Comparison of ENCODE assay signal across 10 mouse cellular contexts in genomic region chrX:141175353-141175752, GRCm38 (mm10).
DNase-seq lines count a peak whose midpoint lies in the region; ATAC-seq and TF ChIP-seq lines count a peak whose summit lies in the region.
"Had no signal": no experiment of that assay in that cellular context is flagged by ENCODE, and none has a peak within 500 bp of the region (broad histone marks: within the 10 kb centered on the region; RNA-seq: fewer than 3 reads in every experiment).

No protein-coding gene starts in this region.

- TF ChIP-seq CTCF in E14TG2a.4 (conservative IDR thresholded peaks at IDR 0.05; ENCODE audit: low read length): peak; percentile 34

- H3K36me3 ChIP-seq in kidney, embryonic 14.5 days (ENCODE audit: control insufficient read depth, insufficient read depth, low read length): no peaks in the 10 kb centered on the region
- no peaks in the 10 kb centered on the region for H3K36me3 ChIP-seq in E14TG2a.4 (ENCODE audit: insufficient read depth, low read length)
- H3K36me3 ChIP-seq: limb, embryonic 15.5 days; stomach, embryonic 15.5 days had no signal

- H3K9me3 ChIP-seq in kidney, embryonic 14.5 days (ENCODE audit: control insufficient read depth, low read length): no peaks in the 10 kb centered on the region
- H3K9me3 ChIP-seq in E14TG2a.4 (ENCODE audit: low read length): no peaks in the 10 kb centered on the region
- H3K9me3 ChIP-seq: limb, embryonic 15.5 days; stomach, embryonic 15.5 days had no signal

- WGBS in kidney, embryonic 14.5 days: 42% methylated on average over 7 of the region's 7 CpGs

- H3K4me2 ChIP-seq in kidney, embryonic 14.5 days (replicated peaks; ENCODE audit: low read depth, low read length): no peak overlapping the region
- H3K4me2 ChIP-seq: limb, embryonic 15.5 days; stomach, embryonic 15.5 days had no signal

- H3K4me1 ChIP-seq in kidney, embryonic 14.5 days (ENCODE audit: control insufficient read depth, insufficient read depth, low read length): no peaks in the 10 kb centered on the region
- no peaks in the 10 kb centered on the region for H3K4me1 ChIP-seq in E14TG2a.4 (replicated peaks; ENCODE audit: low read depth, low read length)
- H3K4me1 ChIP-seq: limb, embryonic 15.5 days; stomach, embryonic 15.5 days had no signal

- peak; percentile 30 for DNase-seq in kidney, adult 18-20 months
- peak; percentile 16 for DNase-seq in Muller cell, postnatal 12 days (ENCODE audit: inconsistent ontology term)
- DNase-seq in frontal cortex, postnatal 36 days (ENCODE audit: low spot score in 2 of 2): peak; percentile 25 to 51
- peak; percentile 25 for DNase-seq in lung, postnatal 36 days
- DNase-seq in c-Kit-positive CD71-positive TER-119-positive erythroid progenitor cells, embryonic 14.5 days (ENCODE audit: low spot score): no peak
- DNase-seq in gastrocnemius, adult 8-10 months (ENCODE audit: low spot score in 2 of 2): no peak

- no peak overlapping the region for H3K9ac ChIP-seq in kidney, embryonic 14.5 days (ENCODE audit: low read depth, low read length)
- H3K9ac ChIP-seq: limb, embryonic 15.5 days; stomach, embryonic 15.5 days had no signal

- H3K4me3 ChIP-seq in kidney, embryonic 14.5 days (ENCODE audit: low read length): no peak overlapping the region
- H3K4me3 ChIP-seq in E14TG2a.4 (replicated peaks; ENCODE audit: low read length): no peak overlapping the region
- H3K4me3 ChIP-seq: limb, embryonic 15.5 days; stomach, embryonic 15.5 days had no signal

- H3K27ac ChIP-seq in kidney, embryonic 14.5 days (ENCODE audit: low read depth, low read length): no peak overlapping the region
- H3K27ac ChIP-seq: limb, embryonic 15.5 days; stomach, embryonic 15.5 days had no signal

- ATAC-seq in kidney, embryonic 14.5 days (ENCODE audit: low FRiP score, low TSS enrichment): no peak

- no peaks in the 10 kb centered on the region for H3K27me3 ChIP-seq in kidney, embryonic 14.5 days (ENCODE audit: control insufficient read depth, insufficient read depth, low read length)
- no peaks in the 10 kb centered on the region for H3K27me3 ChIP-seq in E14TG2a.4 (ENCODE audit: insufficient read depth, low read length)
- H3K27me3 ChIP-seq: stomach, embryonic 15.5 days had no signal

Comparison
In these comparisons a context has a peak if more than half of its experiments do, and no peak if none do; other contexts are left out.
1. DNase-seq: peak in kidney, adult 18-20 months (single experiment), Muller cell, postnatal 12 days (single experiment), frontal cortex, postnatal 36 days (2 of 2) and lung, postnatal 36 days (single experiment); none in c-Kit-positive CD71-positive TER-119-positive erythroid progenitor cells, embryonic 14.5 days (single experiment) and gastrocnemius, adult 8-10 months (0 of 2).